Mouse (Mus musculus): ENCODE results near the gene Map2k6.

DNA sequence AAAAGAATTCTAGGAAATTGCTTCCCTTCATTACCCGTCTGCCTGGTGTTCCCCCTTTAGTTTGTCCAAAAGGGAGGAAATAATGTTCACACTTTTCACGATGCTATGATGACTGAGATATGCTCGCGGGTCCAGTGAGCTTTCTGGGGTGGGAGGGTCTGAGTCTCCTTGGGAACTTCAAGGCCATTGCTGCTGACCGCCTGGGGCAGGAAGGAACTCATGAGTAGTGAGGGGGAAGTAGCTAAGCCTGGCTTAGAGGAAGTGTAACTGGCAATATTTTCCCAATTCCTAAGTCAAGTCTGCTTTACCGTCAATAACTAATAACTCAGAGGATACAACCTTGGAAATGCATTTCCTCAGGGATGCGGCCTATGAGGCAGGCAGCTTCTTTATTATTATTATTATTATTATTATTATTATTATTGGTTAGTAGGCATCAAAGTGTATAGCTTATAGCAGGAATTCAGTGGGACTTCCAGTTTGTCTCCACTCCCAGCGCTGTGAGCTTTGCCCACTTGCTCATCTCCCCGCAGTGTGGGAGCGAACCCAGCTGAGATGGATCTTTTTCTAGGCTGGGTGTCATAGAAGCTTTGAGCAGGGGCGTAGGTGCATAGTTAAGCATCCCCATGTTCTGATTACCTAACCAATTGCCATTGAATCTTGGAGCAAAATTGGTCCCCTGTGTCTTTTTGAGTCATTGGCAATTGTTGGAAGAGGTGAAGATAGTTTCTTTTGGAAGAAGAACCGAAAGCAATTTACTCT lies 163.6 kb downstream of the Map2k6 start:
- TF ChIP-seq GATA1 (IDR thresholded peaks at IDR 0.05; ENCODE audit: borderline replicate concordance, low read length) (no peak), FLI1 (IDR thresholded peaks at IDR 0.05; ENCODE audit: low read length) (no peak)

Data from megakaryocyte, embryonic 14.5 days (primary cell).